Mouse (Mus musculus): ENCODE measurements around the gene Dnm3.
A peak's percentile ranks its signal among the peaks of the same experiment; 100 is the strongest.
"Not testable (repeated sequence)": the region's sequence is repeated elsewhere in the genome, so short reads cannot be mapped to it uniquely, and the experiment has no call there.

The Dnm3 gene

GRCm38 (mm10) chr1:162436672-162437071 lies 41.2 kb downstream of the Dnm3 start:
- no peak for DNase-seq (ENCODE audit: extremely low read depth, low read depth, low spot score)

DNA sequence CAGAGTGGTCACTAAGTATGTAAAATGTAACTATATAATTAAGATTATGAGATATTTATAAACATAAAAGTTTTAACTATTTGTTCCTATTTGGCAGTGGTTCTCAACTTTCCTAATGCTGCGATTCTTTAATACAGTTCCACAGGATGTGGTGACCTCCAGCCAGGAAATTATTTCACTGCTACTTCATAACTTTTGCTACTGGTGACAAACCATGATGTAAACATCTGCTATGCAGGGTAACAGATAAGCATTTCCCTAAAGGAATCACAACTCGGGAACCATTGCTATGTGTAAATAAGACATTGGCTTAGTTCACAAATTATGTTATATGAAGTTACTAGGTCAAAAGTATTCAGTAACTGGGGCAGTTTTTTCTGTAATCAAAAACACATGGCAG lies 48.9 kb downstream of the Dnm3 start:
- no peak for DNase-seq (ENCODE audit: extremely low read depth, low read depth, low spot score)

GRCm38 (mm10) chr1:162425930-162426478 lies 51.8 kb downstream of the Dnm3 start:
- no peak for DNase-seq (ENCODE audit: extremely low read depth, low read depth, low spot score)

DNA sequence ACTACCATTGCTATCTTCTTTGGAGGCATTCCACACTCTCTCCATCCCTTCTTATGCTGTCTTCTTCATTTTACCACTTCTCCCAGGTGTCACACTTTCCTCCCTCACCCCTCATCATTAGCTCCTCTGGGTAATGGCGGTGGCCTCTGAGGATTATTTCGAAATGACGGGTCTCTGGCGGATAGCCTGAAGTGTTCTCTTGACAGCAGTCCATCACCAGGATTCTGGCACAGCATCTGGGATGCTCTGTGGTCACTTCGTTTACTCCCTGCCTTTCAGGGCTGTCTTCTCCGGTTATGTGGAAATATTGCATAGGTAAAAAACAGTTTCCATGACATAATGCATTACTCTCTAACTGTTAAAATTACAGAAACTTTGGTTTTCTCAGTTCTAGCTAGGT lies 55.0 kb downstream of the Dnm3 start:
- no peak for DNase-seq (ENCODE audit: extremely low read depth, low read depth, low spot score)

DNA sequence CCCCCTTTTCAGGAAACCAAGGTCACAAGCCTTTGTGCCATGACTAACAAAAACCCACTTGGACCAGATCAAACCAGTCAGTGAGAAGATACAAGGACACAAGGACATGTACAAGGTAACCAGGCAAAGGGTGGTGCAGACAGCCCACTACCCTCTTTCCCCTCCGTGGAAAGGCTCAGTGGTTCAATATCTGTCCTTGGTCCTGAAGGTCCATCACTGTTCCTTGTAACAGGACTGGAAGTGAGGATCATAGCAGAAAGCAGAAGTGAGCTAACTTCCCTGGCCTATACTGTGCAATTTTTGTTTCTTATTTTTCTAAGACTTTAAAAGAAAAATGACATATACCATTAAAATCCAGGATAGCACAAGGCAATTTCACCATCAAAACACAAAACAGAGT lies 64.0 kb downstream of the Dnm3 start:
- DNase-seq (ENCODE audit: extremely low read depth, low read depth, low spot score), result no peak

GRCm38 (mm10) chr1:162412787-162413429 lies 64.9 kb downstream of the Dnm3 start:
- no peak for DNase-seq (ENCODE audit: extremely low read depth, low read depth, low spot score)

DNA sequence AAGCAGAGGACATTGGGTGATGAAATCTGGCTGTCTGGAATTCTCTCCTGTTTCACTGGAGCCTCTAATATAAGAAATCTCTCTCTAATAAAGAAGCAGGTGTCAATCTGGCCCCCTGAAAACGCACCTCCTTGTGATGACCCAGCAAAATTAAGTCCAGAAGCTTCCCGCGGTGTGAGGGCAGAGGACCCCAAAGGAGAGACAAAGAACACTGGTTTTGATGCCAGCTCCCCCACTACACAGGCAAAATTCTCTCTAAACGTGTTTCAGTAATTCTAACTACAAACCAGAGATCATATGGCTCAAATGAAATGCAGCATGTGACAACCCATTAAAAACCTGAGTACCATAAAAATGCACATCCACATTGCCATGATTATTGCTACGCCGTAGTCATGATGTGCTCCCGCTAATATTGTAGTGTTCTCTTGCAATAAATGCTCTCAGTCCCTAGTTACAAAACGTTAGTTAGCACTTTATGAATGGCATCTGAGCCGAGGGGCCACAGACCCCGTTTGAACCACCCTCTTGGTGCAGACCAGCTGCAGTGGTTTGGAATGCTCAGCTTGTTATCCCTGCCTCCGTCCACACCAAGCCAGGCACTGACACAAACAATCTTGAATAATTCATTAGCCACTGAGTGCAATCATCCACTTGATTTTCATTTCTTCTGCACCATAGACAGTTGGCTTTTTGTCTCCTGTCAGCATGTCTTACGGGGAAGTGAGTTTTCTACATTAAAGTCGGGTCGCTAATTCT lies 67.4 kb downstream of the Dnm3 start:
- no peak for DNase-seq (ENCODE audit: extremely low read depth, low read depth, low spot score)

DNA sequence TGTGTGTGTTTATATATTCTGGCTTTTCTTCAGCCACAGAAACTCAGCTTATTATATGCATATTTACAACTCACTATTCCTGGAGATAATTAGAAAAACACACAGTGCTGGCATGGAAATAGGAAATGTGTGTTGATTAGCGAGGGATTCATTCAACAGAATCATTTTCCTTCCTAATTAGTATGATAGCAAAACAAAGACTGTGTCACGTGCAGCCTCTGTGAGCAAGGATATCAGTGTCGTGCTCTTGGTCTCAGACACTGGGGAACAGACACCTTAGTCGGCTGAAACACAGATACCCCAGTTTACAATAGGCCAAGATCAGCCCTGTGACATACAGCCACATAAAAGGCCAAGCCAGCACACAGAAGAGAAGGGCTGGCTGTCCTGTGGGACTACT lies 83.3 kb downstream of the Dnm3 start:
- DNase-seq (ENCODE audit: extremely low read depth, low read depth, low spot score), result no peak

- DNase-seq (ENCODE audit: extremely low read depth, low read depth, low spot score), result peak; percentile 69
These were observed 89.2 kb downstream of the Dnm3 start for GRCm38 (mm10) chr1:162388442-162389165.

GRCm38 (mm10) chr1:162373068-162373467 lies 104.8 kb downstream of the Dnm3 start:
- DNase-seq (ENCODE audit: extremely low read depth, low read depth, low spot score), result not testable (repeated sequence)

DNA sequence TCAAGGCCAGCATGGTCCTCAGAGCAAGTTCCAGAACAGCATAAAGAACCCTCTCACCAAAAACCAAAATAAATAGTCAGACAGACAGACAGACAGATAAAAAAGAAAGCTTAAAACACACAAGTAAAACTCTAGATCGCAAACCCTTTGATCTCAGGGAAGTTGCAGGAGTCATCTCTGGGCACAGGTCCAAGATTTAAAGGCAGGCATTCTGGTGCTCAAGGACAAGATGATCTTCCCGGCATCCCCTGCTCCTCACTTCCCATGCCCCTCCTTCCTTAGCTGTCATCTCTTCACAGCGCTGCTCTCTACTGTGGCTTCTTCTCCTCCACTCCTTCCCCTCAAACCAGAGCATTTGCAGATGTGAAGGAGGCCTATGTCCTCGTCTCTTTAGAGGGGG lies 108.1 kb downstream of the Dnm3 start:
- no peak for DNase-seq (ENCODE audit: extremely low read depth, low read depth, low spot score)

GRCm38 (mm10) chr1:162361978-162362377 lies 115.9 kb downstream of the Dnm3 start:
- DNase-seq (ENCODE audit: extremely low read depth, low read depth, low spot score), result no peak

DNA sequence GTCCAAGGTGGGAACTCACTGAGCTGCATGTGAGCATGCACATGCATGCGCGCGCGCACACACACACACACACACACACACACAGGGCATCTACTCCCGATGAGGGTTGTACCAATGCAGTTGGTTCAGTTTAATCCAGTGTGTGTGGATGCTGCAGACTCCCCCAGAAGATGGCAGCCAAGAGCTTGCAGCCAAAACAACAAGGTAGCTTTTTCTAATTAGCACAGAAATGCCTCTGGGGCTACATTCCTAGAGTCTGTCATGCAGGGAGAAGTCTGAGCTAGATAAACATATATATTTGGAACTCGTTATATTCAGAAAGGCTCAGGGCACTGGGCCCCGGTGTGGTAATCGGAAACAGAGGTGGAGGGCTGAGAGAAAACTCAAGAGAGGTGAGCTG lies 118.6 kb downstream of the Dnm3 start:
- DNase-seq (ENCODE audit: extremely low read depth, low read depth, low spot score), result no peak

GRCm38 (mm10) chr1:162358036-162358435 lies 119.8 kb downstream of the Dnm3 start:
- DNase-seq (ENCODE audit: extremely low read depth, low read depth, low spot score), result no peak

DNA sequence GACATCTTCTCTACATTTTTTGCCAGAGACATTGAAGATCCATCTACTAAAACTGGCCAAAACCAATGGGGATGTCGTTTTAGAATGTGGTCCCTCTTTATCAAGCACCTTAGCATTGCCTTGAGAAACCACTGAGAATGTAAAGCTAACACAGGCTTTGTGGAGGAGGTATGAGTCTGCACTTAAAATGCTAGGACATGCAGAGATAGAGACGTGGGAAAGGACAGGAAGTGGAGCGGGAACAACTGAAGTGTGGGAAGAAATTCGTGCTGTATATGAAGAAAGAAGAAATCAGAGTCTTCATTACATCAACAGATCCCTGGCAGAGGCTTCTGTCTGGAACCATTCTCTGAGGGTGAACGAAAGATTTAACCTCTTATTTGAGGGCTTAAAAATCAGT lies 121.4 kb downstream of the Dnm3 start:
- DNase-seq (ENCODE audit: extremely low read depth, low read depth, low spot score), result no peak

- DNase-seq (ENCODE audit: extremely low read depth, low read depth, low spot score), result no peak
These were observed 123.1 kb downstream of the Dnm3 start for GRCm38 (mm10) chr1:162354780-162355179.

DNA sequence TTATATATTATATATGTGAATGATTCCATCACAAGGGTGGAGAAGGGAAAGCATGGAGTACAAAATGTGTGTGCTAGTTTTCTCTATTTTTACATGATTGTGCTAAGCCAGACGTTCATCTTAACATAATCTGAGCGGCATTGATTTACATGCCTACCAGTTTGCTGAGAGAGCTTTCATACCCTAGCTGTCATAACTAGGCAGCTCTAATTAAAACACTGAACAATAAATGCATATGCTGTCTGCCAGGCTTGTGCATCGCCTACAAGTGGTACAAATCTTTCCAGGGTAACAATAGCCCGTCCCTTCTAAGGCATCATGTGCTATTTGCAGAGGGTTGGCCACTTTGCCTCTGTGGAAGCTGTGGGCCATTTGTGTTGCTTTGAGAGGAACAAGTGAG lies 124.0 kb downstream of the Dnm3 start:
- DNase-seq (ENCODE audit: extremely low read depth, low read depth, low spot score), result no peak

DNA sequence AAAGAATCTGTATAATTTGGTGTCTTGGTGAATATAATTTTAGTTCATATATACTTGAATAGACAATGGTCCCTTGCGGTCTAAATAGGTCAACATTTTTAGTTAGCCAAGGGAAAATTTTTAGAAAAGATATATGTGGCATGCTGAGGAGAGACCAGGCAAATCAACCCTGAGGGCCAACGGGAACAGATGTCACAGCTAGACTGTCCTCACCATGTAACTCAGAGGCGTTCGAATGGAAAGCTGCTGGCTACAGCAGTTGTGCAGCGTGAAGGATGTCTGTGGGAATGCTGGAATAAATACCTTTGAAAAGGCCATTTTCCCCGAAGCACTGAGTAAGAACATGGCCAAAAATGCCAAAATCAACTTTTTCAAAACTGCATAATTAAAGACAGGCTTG lies 128.5 kb downstream of the Dnm3 start:
- no peak for DNase-seq (ENCODE audit: extremely low read depth, low read depth, low spot score)

- no peak for DNase-seq (ENCODE audit: extremely low read depth, low read depth, low spot score)
These were observed 131.3 kb downstream of the Dnm3 start for GRCm38 (mm10) chr1:162346456-162347011.

DNA sequence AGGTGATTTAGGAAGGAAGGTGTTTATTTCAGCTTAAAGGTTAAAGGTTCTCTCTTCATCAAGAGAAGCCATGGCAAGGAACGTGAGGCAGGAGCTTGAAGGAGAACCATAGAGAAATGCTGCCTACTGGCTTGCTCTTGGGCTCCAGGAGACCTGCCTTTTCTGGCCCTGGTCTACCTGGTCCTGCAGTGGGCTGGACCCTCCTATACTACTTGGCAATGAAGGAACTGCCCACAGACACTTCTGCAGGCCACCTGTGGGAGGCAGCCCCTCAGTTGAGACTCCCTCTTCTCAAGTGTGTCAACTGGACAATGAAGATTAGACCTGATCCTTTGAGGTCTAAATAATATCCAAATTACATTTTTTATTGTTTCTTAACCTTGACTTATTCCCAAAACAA lies 140.7 kb downstream of the Dnm3 start:
- DNase-seq (ENCODE audit: extremely low read depth, low read depth, low spot score), result no peak

DNA sequence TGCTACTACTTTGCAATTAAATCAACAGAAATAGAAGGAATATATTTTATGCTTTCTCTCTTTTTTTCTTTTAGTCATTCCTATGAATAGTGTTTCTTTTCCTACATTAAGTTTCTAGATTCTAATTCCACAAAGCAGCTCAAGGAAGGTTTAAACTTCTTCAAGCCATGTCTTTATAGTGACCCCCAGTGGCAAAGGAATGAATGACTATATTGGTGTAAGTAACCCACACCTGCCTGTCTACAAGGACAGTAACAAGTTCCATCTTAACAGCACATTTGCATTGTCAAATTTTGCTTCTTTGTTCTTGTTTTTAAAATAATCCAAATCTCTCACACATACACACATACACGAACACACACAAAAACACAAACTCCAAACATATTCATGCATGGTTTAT lies 141.2 kb downstream of the Dnm3 start:
- DNase-seq (ENCODE audit: extremely low read depth, low read depth, low spot score), result no peak

Data from fat pad, adult 2 months (tissue).